Mouse (Mus musculus) spleen, postnatal 14 days (tissue): Measurements from ENCODE around the gene Ankfn1.

Experiments
- DNase-seq, 2 experiments: peaks; one replicate each; pipeline ENCODE4 v3.0.0; 2021 to 2022; ENCODE audit warnings: low spot score in 2 of 2

Ankfn1 gene

GRCm38 (mm10) chr11:89676922-89677321 lies 100.5 kb downstream of the Ankfn1 start:
- DNase-seq: no peak

- no peak for DNase-seq
Observed at GRCm38 (mm10) chr11:89673916-89674507, 103.4 kb downstream of the Ankfn1 start.

DNA sequence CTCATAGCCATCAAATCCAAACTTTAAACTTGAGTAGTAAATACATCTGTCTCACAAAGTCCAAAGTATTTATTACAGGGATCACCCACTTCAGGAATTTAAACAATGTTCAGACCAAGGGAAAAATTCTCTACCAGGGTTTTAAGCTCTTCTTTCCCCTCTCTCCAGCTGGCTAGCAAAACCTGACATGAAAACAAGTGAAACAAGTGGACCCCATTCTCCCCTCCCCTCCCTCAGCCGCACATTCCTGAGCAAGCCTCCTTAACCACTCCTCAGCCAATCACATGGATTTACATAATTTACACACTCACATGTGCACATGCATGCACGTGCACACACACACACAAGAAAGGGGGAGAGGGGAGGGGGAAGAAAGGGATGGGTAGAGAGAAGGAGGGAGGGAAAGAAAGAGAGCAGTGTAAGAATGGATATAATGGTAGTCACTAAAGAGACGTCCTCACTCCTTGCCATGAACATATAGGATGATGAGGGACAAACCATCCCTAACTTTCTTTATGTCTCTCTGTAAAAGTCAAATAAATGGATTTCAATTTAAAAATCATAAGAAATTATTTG lies 104.9 kb downstream of the Ankfn1 start:
- no peak for DNase-seq

DNA sequence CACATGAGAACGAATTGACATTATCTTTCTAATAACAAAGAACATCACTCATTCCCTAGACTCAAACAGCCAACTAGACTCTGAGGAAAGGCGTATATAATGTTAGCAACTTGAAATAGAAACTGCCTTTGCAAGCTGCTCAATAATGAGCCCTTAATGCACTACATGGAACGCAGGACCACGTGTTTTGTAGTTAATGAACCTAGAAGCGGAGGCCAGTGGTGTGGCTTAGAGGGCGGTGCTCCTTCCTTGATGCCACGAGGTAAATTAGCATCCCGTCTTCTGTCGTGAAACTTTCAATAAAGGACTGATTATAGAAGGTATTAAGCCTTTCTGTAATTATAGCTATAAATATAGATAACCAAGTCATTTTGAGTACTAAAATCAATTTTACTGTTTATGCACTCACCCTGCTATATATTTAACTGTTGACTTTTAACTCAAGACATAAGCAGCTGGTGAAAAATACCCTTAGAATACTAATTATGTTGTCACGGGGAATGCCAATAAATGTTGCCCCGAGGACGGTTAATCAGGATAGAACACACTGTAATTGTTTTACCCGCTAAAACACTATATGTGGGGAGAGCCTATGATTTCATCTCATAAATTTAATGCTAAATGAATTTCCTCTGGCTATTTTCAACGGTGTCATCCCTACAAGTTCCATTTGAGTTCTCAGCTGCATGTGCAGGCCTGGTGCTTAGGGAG lies 112.1 kb downstream of the Ankfn1 start:
- no peak for DNase-seq

GRCm38 (mm10) chr11:89659048-89659447 lies 118.4 kb downstream of the Ankfn1 start:
- no peak for DNase-seq

- no peak for DNase-seq
Observed at GRCm38 (mm10) chr11:89656556-89656955, 120.9 kb downstream of the Ankfn1 start.

DNA sequence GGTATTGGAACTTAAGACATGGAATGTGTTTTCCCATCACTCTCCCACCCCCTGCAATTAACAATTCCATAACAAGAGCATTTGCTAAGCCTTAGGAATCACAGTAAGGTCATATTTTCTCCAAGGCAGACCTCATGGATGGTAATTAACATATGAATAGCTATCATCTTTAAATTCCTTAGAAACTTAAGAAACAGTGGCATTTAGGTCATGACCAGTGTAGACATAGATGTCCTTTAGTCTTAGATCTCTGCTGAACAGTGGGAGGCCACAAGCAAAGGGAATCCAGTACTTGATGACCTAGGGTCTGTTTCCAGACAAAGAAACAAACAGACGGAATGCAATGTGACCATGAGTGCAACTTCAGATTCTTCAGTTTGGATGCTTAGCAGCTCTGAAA lies 141.7 kb downstream of the Ankfn1 start:
- DNase-seq: no peak

DNA sequence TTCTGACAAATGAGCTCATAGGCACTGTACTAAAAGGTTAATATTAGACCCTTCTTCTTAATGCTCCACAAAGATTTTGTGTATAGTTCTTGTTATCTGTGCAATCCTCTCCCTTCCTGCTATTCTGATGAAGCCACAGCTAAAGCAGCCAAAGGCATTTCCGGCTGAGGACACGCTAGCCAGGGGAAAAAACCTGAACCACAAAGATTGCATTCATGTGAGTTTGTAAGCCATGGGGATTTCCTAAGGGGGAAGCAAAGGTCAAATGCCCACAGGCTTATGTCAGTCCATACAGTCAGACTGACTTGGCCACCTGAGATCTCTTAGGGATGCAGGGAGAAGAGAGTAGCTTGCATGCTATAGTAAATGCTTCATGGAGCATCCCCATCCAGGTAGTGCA lies 146.1 kb downstream of the Ankfn1 start:
- no peak for DNase-seq

GRCm38 (mm10) chr11:89628562-89628961 lies 148.9 kb downstream of the Ankfn1 start:
- DNase-seq: no peak

DNA sequence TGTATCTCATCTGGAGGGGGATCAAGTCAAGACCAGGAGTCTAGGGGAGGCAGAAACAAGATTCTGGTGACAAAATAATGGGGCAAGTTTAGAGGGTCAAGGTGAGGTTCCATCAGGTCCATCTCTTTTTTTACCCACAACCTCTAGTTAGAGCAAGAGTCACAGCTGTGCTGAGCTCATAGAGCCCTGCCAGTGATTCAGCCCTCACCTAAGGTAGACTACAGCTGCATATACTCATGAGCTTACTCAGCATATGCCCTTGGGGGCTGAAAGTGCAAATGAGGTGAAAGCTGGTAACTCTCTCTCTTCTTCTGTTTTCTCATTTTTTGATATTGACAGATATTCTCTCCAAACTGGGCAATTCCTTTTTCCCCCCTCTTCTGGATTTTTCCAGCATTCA lies 150.2 kb downstream of the Ankfn1 start:
- no peak for DNase-seq

GRCm38 (mm10) chr11:89623698-89624445 lies 153.6 kb downstream of the Ankfn1 start:
- DNase-seq: no peak

DNA sequence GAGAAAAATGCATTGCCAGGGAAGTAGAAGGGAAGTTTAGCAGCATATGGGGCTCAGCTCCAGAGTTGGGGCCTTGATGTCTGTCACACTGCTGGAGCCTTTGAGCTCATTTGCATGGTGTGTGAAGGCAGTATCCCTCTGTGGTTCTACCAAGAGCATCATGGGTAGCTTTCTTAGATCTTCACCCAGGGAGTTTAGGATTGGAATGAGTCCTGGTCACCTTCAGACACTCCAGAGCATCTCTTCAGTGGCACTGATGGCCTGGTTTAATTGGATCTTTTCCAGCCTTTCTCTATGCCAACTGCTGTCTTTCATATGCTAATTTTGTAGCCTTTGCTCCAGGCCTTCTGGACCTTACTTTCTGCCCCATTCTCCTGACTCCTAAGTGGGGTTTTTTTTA lies 157.5 kb downstream of the Ankfn1 start:
- no peak for DNase-seq

DNA sequence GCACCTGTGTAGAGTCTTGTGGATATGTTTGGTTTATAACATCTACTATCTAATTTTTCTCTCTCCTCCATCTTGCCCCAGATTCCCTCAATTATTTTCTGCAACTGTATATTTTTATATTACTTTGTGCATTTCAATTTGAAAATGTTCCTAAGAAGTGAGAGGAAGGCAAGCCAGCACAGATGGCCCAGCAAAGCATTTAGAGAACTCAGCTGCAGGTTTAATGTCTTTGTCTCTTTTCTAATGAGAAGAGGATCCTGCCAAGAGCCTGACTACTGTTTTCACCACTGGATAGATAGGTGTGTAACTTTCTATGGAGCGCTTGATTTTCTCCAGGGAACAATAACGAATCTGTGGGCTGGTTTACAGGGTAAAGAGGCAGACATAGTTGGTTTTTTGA lies 161.6 kb downstream of the Ankfn1 start:
- no peak for DNase-seq

- DNase-seq: no peak
Observed at GRCm38 (mm10) chr11:89611596-89611995, 165.9 kb downstream of the Ankfn1 start.

DNA sequence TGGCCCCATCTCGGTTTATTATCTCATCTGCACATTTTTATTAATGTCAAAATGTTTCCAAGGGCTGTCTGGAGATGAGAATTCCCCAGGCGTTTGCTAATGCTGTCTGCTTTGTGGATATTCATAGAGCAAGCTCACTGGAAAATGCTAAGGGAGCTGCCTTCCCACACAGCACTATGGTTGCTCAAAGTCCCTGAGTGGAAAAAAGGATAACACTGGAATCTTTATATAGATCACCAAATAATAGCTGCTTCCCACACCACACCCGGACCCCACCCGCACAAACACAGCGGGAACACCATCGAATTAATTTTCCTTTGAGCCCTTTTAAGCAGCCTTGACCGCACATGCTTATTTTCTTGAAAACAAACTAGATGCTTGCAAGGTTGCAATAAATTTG lies 169.4 kb downstream of the Ankfn1 start:
- no peak for DNase-seq

DNA sequence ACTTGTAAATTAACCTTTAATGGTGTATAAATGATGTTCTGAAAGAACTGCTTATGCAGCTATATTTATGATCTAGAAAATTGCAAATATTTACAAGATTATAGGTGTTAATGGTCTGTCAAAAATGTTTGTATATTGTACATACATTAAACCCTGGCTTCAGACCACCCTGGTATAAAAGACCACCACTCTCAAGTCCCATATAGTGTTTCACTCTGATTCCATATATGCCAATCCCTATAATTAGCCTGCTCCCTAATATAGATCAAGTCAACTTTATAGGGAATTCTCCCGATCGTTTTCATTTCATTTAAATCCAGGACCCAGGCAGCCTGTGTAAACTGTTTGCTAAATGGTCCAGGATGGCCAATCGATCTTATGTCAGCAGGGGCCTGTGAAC lies 170.2 kb downstream of the Ankfn1 start:
- no peak for DNase-seq

- DNase-seq: no peak
Observed at GRCm38 (mm10) chr11:89606346-89606745, 171.1 kb downstream of the Ankfn1 start.

DNA sequence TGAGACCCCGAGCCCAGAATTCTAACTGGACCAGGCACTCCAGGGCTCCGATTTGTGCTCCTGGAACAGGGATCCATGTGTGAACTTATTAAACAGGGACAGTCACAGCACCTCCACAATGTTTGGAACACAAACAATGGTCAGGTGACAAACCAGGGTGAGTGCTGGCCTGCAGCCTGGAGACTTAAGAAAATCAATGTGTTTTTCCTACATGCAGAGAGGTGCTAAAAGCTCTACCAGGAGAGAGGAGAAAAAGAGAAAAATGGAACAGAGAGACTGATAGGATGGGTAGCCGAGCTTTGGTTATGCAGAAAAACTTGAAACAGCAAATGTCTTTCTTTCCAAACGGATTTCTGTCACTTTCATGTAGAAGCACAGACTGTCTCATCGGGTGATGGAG lies 174.5 kb downstream of the Ankfn1 start:
- DNase-seq: no peak

GRCm38 (mm10) chr11:89600921-89601515 lies 176.4 kb downstream of the Ankfn1 start:
- DNase-seq: no peak

DNA sequence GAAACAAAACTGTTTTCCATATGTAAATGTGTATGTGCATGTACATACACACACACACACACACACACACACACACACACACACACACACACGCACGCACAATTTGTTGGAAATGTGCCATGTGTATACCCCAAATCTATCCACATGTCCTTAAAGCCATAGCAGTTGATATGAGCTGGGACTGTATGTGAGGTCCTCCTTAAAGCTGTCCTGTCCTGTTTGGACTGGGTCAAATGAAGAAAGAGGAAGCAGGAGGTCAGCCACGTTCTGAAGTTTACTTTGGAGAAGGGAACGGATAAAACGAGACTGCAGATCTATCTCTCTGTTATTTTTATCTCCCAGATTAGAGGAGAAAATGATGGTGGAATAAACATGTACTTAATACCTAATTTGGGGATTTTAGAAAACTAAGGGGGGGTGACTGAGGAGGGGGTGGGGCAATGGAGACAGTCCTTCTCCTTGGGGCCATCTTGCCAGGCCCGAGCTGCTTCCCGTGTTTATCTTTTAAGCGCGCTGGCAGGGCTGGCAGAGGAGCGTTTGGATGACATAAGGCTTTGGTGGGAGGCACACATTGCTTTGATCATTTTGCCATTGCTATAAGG lies 187.1 kb downstream of the Ankfn1 start:
- no peak for DNase-seq

- DNase-seq: no peak
Observed at GRCm38 (mm10) chr11:89586341-89586740, 191.1 kb downstream of the Ankfn1 start.

- no peak for DNase-seq
Observed at GRCm38 (mm10) chr11:89579826-89580225, 197.6 kb downstream of the Ankfn1 start.
